Mouse (Mus musculus) brown adipose tissue, adult 24 weeks (tissue): Measurements from ENCODE around the gene Tlcd1. TPM values are rescaled to one million over a fixed set of nuclear protein-coding genes. Genes with fewer than 3 reads are reported as not detected.

Experiments
- H3K27ac ChIP-seq: fragments of 200-500 bp; replicated peaks from 2 replicates; pipeline ENCODE4 v1.5.1; 2012; ENCODE audit warnings: low read depth, mild to moderate bottlenecking, low read length
- H3K4me1 ChIP-seq: fragments of 200-500 bp; 2 replicates; pipeline ENCODE4 v1.6.1; 2012; ENCODE audit warnings: low read length, mixed read lengths; ENCODE audit not compliant: control insufficient read depth, insufficient read depth, insufficient read length
- H3K4me3 ChIP-seq: fragments of 200-500 bp; 2 replicates; pipeline ENCODE4 v1.5.1; 2012; ENCODE audit warnings: low read depth, mild to moderate bottlenecking, low read length, moderate library complexity; ENCODE audit not compliant: insufficient read depth
- polyA plus RNA-seq: library from polyadenylated mRNA; stranded (reverse); fragments of >200 nt; gene quantifications from 2 replicates; pipeline ENCODE4 v1.2.4, GENCODE M21; 2012; ENCODE audit not compliant: missing spikeins, insufficient read depth, insufficient read length

Tlcd1 gene
- polyA plus RNA-seq, 1 experiment, result 118 TPM

GRCm38 (mm10) chr11:78166161-78166560, 10.3 kb upstream of the Tlcd1 start:
- H3K4me1 ChIP-seq, result peaks cover 18% of the 10 kb centered on the region
- peak overlapping the region; percentile 69 for H3K4me3 ChIP-seq
- peak overlapping the region; percentile 76 for H3K27ac ChIP-seq

DNA sequence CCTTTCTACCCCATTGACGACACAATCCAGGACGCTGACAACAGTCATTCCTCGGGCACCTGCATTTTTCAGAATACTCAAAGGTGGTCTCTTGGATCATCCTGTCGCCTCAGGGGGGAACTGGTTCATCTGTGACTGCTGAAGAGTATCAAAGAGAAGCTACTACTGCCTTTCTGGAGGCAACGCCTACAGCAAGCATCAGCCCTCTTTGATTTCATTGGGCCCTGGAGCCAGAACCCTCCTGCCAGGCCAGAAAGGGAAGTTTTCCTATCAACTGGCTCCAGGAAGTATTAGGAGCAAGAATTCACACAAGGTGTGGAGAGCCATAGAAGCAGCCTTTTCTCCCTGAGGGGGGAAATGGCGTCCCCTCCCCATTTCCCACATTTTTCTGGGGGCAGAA, 9.9 kb upstream of the Tlcd1 start:
- no peak overlapping the region for H3K27ac ChIP-seq
- H3K4me1 ChIP-seq, result peaks cover 18% of the 10 kb centered on the region
- H3K4me3 ChIP-seq, result no peak overlapping the region

GRCm38 (mm10) chr11:78167257-78167959, 9.1 kb upstream of the Tlcd1 start:
- peaks cover 13% of the 10 kb centered on the region for H3K4me1 ChIP-seq
- no peak overlapping the region for H3K27ac ChIP-seq
- no peak overlapping the region for H3K4me3 ChIP-seq

- H3K27ac ChIP-seq, result no peak overlapping the region
- H3K4me1 ChIP-seq, result peaks cover 5% of the 10 kb centered on the region; the same call in 1 of the 2 replicates
- H3K4me3 ChIP-seq, result no peak overlapping the region
Observed at GRCm38 (mm10) chr11:78168541-78169468, 7.7 kb upstream of the Tlcd1 start.

DNA sequence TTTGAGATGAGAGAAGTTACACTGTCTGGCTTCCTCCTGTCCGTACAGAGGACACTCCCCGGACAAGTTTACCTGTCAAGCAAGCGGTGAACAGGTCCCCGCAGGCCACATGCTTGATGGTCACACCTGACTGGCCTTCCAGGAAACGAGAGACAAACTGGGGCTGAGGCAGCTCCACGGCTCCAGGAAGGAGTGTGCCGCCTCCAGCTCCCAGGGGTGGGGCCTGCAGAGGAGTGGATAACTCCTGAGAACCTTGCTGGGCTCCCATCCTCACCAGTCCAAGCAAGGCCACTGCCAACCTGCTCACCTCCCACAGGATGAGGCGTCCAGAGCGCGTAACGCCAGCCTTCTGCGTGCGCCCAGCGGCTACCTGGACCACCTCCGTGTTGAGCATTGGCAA, 6.2 kb upstream of the Tlcd1 start:
- Histone ChIP-seq H3K27ac (no peak overlapping the region), H3K4me3 (no peak overlapping the region), H3K4me1 (peaks cover 5% of the 10 kb centered on the region; the same call in 1 of the 2 replicates)

- H3K4me1 ChIP-seq, result no peaks in the 10 kb centered on the region
- H3K27ac ChIP-seq, result no peak overlapping the region
Observed at GRCm38 (mm10) chr11:78171328-78171727, 5.2 kb upstream of the Tlcd1 start.

GRCm38 (mm10) chr11:78172034-78172747, 4.3 kb upstream of the Tlcd1 start:
- Histone ChIP-seq H3K4me3 (no peak overlapping the region), H3K27ac (no peak overlapping the region), H3K4me1 (no peaks in the 10 kb centered on the region)

More at GRCm38 (mm10) chr11:78171328-78171727, 5.2 kb upstream of the Tlcd1 start:
- H3K4me3 ChIP-seq, result no peak overlapping the region

GRCm38 (mm10) chr11:78172748-78173383, 3.6 kb upstream of the Tlcd1 start:
- Histone ChIP-seq H3K4me1 (no peaks in the 10 kb centered on the region), H3K27ac (no peak overlapping the region), H3K4me3 (no peak overlapping the region)

- Histone ChIP-seq H3K27ac (no peak overlapping the region), H3K4me1 (peaks cover 4% of the 10 kb centered on the region; the same call in 1 of the 2 replicates), H3K4me3 (no peak overlapping the region)
Observed at GRCm38 (mm10) chr11:78174506-78174905, 2.0 kb upstream of the Tlcd1 start.

- Histone ChIP-seq H3K27ac (peak overlapping the region; percentile 11), H3K4me3 (peak overlapping the region; percentile 95), H3K4me1 (peaks cover 4% of the 10 kb centered on the region; the same call in 1 of the 2 replicates)
Observed at GRCm38 (mm10) chr11:78175771-78176401, 625 bp upstream of the Tlcd1 start.

GRCm38 (mm10) chr11:78176905-78177331, 407 bp downstream of the Tlcd1 start:
- Histone ChIP-seq H3K27ac (peak overlapping the region; percentile 44), H3K4me1 (peaks cover 4% of the 10 kb centered on the region; the same call in 1 of the 2 replicates), H3K4me3 (peak overlapping the region; percentile 95)

- Histone ChIP-seq H3K27ac (0 out of 2 replicates have a peak overlapping the region, but pooled peaks have one; percentile 4), H3K4me3 (peak overlapping the region; percentile 95), H3K4me1 (peaks cover 4% of the 10 kb centered on the region; the same call in 1 of the 2 replicates)
Observed at GRCm38 (mm10) chr11:78177437-78177836, 926 bp downstream of the Tlcd1 start.

- Histone ChIP-seq H3K4me3 (peak overlapping the region; percentile 95), H3K4me1 (peaks cover 4% of the 10 kb centered on the region; the same call in 1 of the 2 replicates), H3K27ac (peak overlapping the region; percentile 69)
Observed at GRCm38 (mm10) chr11:78177903-78178858, 1.7 kb downstream of the Tlcd1 start.
